Mouse (Mus musculus) spleen, adult 2 months (tissue): ENCODE measurements around the gene Ptpn12. TPM values are rescaled to one million over a fixed set of nuclear protein-coding genes. Genes with fewer than 3 reads are reported as not detected.

Experiments used
- DNase-seq, 2 experiments: peaks; one replicate each; pipeline versions ENCODE4 v3.0.0 to v3.0.0-alpha.2; 2012 to 2021; ENCODE audit warnings: low spot score in 2 of 2, low read depth in 1 of 2
- H3K27ac ChIP-seq: fragments of 200-500 bp; 2 replicates; pipeline ENCODE4 v1.5.1; 2012; ENCODE audit warnings: low read length, inconsistent platforms; ENCODE audit not compliant: insufficient read depth
- H3K27me3 ChIP-seq: fragments of 200-500 bp; 2 replicates; pipeline ENCODE4 v1.6.1; 2012; ENCODE audit warnings: mild to moderate bottlenecking, moderate library complexity, low read length, inconsistent platforms; ENCODE audit not compliant: control insufficient read depth, insufficient read depth
- H3K36me3 ChIP-seq: fragments of 200-500 bp; 2 replicates; pipeline ENCODE4 v1.6.1; 2012; ENCODE audit warnings: mild to moderate bottlenecking, low read length, inconsistent platforms; ENCODE audit not compliant: control insufficient read depth, insufficient read depth
- H3K4me1 ChIP-seq: fragments of 200-500 bp; 2 replicates; pipeline ENCODE4 v1.6.1; 2011; ENCODE audit warnings: inconsistent platforms; ENCODE audit not compliant: control insufficient read depth, insufficient read depth, insufficient read length
- H3K4me3 ChIP-seq: fragments of 200-500 bp; 2 replicates; pipeline ENCODE4 v1.5.1; 2011; ENCODE audit warnings: mild to moderate bottlenecking, inconsistent platforms; ENCODE audit not compliant: insufficient read depth, insufficient read length; ENCODE audit errors: extremely low read depth
- CTCF ChIP-seq: fragments of 200-500 bp; IDR thresholded peaks from 2 replicates; pipeline ENCODE4 v1.5.1; 2011; ENCODE audit warnings: mild to moderate bottlenecking, inconsistent platforms; ENCODE audit not compliant: insufficient read depth, insufficient read length, insufficient replicate concordance; ENCODE audit errors: extremely low read depth
- POLR2A ChIP-seq: fragments of 200-500 bp; IDR thresholded peaks from 2 replicates; pipeline ENCODE4 v1.6.1; 2011; ENCODE audit warnings: low read depth, low read length, inconsistent platforms
- WGBS: fragments of 180-500 bp; shearing (Covaris S2); methylation state at CpG from one replicate; pipeline ENCODE4 v1.1.7; 2018; 5-methylcytosine and 5-hydroxymethylcytosine counted together
- polyA plus RNA-seq: library from polyadenylated mRNA; depleted of rRNA; stranded (reverse); fragments of >200 nt; gene quantifications from 2 replicates; pipeline ENCODE4 v1.2.3, GENCODE M21; 2012; rRNA removed

Gene Ptpn12
- 23.2 and 28.7 TPM in 2 replicates for polyA plus RNA-seq

DNA sequence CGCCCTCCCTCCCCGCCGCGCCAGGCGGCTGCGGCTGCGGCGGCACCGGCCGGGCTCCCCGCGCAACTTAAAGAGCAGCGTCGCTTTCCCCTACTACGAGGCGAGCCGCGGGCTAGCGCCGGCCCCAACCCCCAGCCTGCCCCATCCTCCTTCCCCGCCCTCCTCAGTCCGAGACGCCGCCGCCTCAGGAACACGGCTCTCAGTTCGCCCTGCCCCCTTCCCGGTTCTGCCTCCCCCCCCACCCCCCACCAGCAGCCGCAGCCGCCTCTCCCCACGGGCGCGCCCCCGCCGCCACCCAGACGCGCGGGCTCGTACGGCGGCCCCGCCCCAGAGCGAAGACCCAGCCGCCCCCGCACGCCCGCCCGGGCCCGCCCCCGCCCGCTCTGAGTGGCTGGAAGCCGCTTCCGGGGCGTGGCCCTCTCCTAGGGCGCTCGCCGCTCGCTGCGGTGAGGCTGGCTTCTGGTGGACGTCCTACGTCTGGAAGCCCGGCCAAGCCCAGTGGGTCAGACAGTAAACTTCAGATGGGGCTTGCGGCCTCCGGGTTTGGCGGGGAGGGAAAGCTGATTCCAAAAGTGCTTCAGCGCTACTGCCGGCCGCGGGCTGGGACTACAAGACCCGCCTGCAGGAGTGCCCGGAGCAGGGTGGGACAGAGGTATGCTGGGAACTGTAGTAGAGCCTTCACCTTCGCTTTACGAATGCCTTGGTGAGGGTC, at the start of gene Ptpn12:
Gene Ptpn12, minus strand, starts transcription at position 92 of the 712 bp plus-strand sequence.
- Histone ChIP-seq H3K4me1 (peaks cover 8% of the 10 kb centered on the region), H3K36me3 (no peaks in the 10 kb centered on the region), H3K27me3 (no peaks in the 10 kb centered on the region), H3K4me3 (peak within 1 kb of the TSS; percentile 99), H3K27ac (peak within 1 kb of the TSS; percentile 96)
- TF ChIP-seq CTCF (0 out of 2 replicates have a peak, but pooled peaks have one; percentile 7), POLR2A (peak; percentile 89)
- DNase-seq, result peak; percentile 80 to 94
- WGBS, result under 1% methylated on average over 67 of the region's 73 CpGs

DNA sequence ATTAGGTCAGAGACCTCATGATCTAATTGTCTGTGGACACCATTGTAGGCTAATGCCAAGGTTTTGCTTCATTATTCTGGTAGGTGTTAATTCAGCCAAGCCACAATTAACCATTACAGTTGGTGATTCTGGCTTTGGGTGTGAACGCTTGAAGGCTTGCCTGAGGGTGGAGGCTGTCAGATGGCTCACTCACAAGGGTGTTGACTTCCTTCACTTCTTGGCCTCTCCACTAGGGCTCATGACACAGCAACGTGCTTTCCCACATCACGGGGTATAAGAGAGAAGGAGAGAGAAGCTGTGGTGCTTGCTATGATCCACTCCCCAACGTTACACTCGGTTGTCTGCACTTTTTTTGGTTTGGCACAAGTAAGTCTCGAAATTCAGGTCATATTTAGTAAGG, 35.5 kb upstream of the Ptpn12 start:
- Histone ChIP-seq H3K4me3 (no peak overlapping the region), H3K4me1 (no peaks in the 10 kb centered on the region), H3K36me3 (no peaks in the 10 kb centered on the region), H3K27me3 (no peaks in the 10 kb centered on the region), H3K27ac (no peak overlapping the region)
- DNase-seq, result no peak
- TF ChIP-seq POLR2A, result no peak
- TF ChIP-seq CTCF, result no peak
- 74% methylated on average over 6 of the region's 6 CpGs for WGBS

DNA sequence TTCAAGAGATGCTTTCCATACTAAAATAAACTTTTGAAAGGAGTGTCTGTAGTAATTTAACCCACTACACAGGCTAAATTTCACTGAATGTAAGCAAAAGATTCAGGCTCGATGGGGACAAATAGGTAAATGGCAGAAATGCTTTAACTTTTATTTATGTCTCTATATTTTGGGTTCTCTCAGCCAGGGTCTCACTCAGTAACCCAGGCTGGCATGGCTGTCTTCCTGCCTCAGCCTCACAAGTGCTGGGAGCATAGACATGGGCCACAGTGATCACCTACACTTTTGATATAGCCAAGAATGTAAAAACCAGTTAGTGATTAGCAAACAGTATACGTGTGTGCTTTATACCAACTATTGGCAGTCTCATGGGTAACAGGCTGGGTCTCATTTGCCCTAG, 1.5 kb upstream of the Ptpn12 start:
- peaks cover 8% of the 10 kb centered on the region for H3K4me1 ChIP-seq
- H3K27me3 ChIP-seq, result no peaks in the 10 kb centered on the region
- H3K4me3 ChIP-seq, result no peak overlapping the region
- WGBS, result 82% methylated on average over 2 of the region's 2 CpGs
- no peak for TF ChIP-seq POLR2A
- TF ChIP-seq CTCF, result no peak
- no peak overlapping the region for H3K27ac ChIP-seq
- no peak for DNase-seq
- no peaks in the 10 kb centered on the region for H3K36me3 ChIP-seq

DNA sequence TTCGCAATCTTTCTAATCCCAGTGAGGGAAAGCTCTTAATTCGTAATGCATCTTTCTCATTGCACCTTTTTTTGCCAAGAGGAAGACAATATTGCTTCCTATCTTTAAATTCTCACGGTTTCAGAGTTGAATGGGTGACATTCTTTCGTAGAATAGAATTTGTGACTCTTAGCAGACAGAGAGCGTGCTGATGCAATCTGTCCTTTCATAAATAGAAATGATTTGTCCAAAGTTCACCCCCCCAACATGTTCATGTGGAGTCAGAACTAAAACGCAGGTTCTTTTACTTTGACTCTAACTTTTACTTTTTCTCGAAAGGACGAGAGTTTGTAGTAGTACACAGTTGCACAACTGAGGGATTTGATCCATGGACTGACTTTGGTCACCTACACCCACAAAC, 884 bp upstream of the Ptpn12 start:
- Histone ChIP-seq H3K27ac (peak overlapping the region; percentile 96), H3K27me3 (no peaks in the 10 kb centered on the region), H3K4me1 (peaks cover 8% of the 10 kb centered on the region), H3K4me3 (peak overlapping the region; percentile 99), H3K36me3 (no peaks in the 10 kb centered on the region)
- no peak for DNase-seq
- no peak for TF ChIP-seq POLR2A
- no peak for TF ChIP-seq CTCF
- WGBS, result 3% methylated on average over 8 of the region's 8 CpGs

DNA sequence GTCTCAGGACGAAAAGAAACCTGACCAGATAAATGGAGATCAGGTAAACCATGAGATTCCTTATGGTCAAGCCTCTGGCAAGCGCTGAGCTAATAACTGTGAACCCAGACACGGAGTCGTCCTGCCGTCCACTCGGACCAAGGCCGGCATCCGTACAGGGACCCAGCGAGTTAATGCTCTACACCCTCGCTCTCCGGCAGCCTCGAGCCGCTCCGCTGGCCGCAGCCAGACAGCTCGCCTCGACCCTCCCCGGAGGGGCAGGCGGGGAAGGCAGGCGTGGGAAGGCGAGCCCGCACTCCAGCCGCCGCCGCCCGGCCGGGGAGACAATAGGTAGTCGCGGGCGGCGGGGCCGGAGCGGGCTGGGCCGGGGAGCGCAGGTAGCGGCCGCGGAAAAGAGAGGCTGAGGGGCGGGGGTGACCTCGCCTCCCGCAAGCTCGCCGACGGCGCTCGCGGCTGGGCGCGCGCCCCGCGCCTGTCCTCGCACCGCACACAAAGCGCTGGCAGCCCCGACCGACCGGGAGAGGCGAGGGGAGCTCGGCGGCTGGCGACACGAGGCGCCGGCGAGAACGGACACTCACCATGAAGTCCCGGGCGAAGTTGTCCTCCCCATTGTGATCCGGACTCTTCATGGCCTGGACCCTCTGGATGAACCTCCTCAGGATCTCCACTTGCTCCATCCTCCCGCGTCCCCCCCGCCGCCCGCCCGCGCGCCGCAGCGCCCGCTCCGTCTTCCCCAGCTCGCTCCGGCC, 466 bp downstream of the Ptpn12 start:
- Histone ChIP-seq H3K27me3 (no peaks in the 10 kb centered on the region), H3K4me3 (peak overlapping the region; percentile 75), H3K4me1 (peaks cover 8% of the 10 kb centered on the region), H3K36me3 (no peaks in the 10 kb centered on the region), H3K27ac (peak overlapping the region; percentile 86)
- peak in 1 of 2 experiments; percentile 27 for DNase-seq
- WGBS, result under 1% methylated on average over 73 of the region's 84 CpGs
- no peak for TF ChIP-seq CTCF
- no peak for TF ChIP-seq POLR2A

DNA sequence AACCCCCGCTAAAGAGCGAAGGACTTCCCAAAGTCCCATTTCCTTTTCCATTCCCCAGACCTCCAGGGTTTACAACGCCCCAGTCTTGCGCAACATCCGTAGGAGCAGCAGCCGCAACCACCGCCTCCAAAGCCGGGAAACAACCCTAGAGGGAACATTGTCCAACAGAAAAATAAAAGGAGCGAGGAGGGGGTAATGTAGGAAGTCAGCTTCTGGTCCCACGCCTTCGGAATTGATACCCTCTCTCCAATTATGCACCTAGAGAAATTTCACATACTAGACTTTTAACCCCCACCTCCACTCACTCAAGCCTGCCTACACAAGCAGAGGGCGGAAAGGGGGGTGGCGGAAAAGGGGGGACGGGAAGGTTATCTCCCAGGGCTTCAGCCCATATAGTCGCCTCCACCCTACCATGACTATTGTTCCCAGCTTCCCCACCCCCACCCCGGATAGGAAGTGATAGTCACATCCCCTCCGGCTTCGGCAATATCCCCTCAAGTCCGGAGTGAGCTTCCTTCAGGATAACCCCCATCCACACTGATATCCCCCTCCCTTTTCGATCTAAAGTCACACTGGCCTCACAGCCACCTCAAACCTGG, 1.1 kb downstream of the Ptpn12 start:
- no peaks in the 10 kb centered on the region for H3K36me3 ChIP-seq
- DNase-seq, result peak in 1 of 2 experiments; percentile 18
- H3K27me3 ChIP-seq, result no peaks in the 10 kb centered on the region
- H3K4me3 ChIP-seq, result peak overlapping the region; percentile 75
- TF ChIP-seq CTCF, result no peak
- no peak for TF ChIP-seq POLR2A
- peaks cover 8% of the 10 kb centered on the region for H3K4me1 ChIP-seq
- peak overlapping the region; percentile 86 for H3K27ac ChIP-seq
- WGBS, result 5% methylated on average over 20 of the region's 20 CpGs
